Mouse (Mus musculus): ENCODE data around the gene Egln1. TPM values are rescaled to one million over a fixed set of nuclear protein-coding genes. Genes with fewer than 3 reads are reported as not detected.

Gene Egln1
- polyA plus RNA-seq, 1 experiment from 2014 or later: 17.1 TPM

DNA sequence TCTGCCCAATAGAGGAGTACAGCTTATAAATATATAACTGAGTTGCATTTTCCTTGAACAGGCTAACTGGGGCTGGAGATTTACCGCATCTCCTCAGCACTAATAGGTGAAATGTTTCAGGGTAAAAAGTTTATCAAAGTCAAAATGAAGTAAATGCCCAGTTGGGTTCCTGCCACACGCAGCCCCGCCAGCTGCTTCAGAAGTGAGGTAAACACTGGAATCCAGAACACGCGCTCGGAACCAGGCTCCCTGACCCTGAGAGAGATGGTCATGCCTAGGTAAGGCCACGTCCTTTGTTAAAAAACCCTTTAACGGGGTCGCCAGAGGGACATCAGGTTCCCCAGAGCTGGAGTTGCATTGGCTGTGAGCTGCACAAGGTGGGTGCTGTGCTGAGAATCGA lies 12.4 kb downstream of the Egln1 start:
- 96% methylated on average over 10 of the region's 10 CpGs for WGBS

DNA sequence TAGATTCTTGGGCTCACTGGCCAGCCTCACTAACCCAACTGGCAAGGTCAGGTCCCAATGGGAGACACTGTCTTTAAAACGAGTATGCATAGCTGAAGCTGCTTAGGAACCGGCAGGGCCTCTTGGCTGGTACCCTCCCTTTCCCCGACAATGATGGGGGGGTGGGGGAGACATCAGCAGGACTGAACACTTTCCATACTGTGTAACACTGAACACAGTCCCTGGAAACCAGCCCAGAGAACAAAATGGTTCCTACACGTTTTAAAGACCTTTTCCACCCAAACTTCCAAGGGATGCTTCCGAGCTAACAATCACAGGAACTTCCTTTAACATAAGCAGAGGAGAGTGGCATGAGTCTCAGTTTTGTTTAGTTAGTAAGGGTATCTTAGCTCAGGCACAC lies 14.0 kb downstream of the Egln1 start:
- Histone ChIP-seq H3K4me2 (ENCODE audit: low read depth, low read length) (no peak overlapping the region), H3K4me3 (ENCODE audit: low read depth, low read length) (no peak overlapping the region), H3K36me3 (ENCODE audit: control insufficient read depth, insufficient read depth, low read length) (peaks cover 14% of the 10 kb centered on the region), H3K9me3 (ENCODE audit: control insufficient read depth, low read length) (no peaks in the 10 kb centered on the region), H3K27me3 (replicated peaks; ENCODE audit: control insufficient read depth, insufficient read depth, low read length) (no peaks in the 10 kb centered on the region), H3K4me1 (ENCODE audit: control insufficient read depth, insufficient read depth, low read length) (no peaks in the 10 kb centered on the region), H3K9ac (ENCODE audit: low read depth, low read length) (no peak overlapping the region), H3K27ac (replicated peaks; ENCODE audit: low read depth, low read length) (no peak overlapping the region)
- DNase-seq (ENCODE audit: low spot score) (no peak), ATAC-seq (ENCODE audit: low read depth) (no peak)
- 91% methylated on average over 5 of the region's 5 CpGs for WGBS

More for the DNA sequence above, 12.4 kb downstream of the Egln1 start:
- H3K36me3 ChIP-seq (ENCODE audit: control insufficient read depth, insufficient read depth, low read length): peaks cover 17% of the 10 kb centered on the region
- ATAC-seq (ENCODE audit: low read depth) (no peak), DNase-seq (ENCODE audit: low spot score) (no peak)
- H3K9me3 ChIP-seq (ENCODE audit: control insufficient read depth, low read length): no peaks in the 10 kb centered on the region
- no peaks in the 10 kb centered on the region for H3K27me3 ChIP-seq (replicated peaks; ENCODE audit: control insufficient read depth, insufficient read depth, low read length)
- no peak overlapping the region for H3K9ac ChIP-seq (ENCODE audit: low read depth, low read length)
- H3K27ac ChIP-seq (replicated peaks; ENCODE audit: low read depth, low read length): no peak overlapping the region
- no peak overlapping the region for H3K4me2 ChIP-seq (ENCODE audit: low read depth, low read length)
- no peaks in the 10 kb centered on the region for H3K4me1 ChIP-seq (ENCODE audit: control insufficient read depth, insufficient read depth, low read length)
- H3K4me3 ChIP-seq (ENCODE audit: low read depth, low read length): no peak overlapping the region

DNA sequence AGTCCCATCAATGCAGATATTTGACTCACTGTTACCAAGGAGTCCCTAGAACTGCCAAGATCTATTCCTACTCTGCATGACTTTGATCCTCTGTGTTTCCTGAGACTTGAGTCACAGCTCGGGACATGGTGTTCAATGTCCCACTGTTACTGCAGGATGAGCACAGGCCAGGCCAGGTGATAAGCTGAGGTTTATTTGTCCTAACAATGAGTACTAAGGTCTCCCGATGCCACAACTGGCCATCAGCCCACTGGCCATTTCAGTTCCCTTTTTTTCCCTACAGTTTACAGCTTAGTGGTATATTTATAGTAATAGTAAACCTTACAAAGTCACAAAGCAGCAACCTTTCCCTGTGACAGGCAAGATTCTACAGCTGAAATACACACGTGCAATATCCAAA lies 16.7 kb downstream of the Egln1 start:
- Histone ChIP-seq H3K27me3 (replicated peaks; ENCODE audit: control insufficient read depth, insufficient read depth, low read length) (no peaks in the 10 kb centered on the region), H3K4me1 (ENCODE audit: control insufficient read depth, insufficient read depth, low read length) (no peaks in the 10 kb centered on the region), H3K36me3 (ENCODE audit: control insufficient read depth, insufficient read depth, low read length) (0 out of 2 replicates have a peak, but pooled peaks cover 7% of the 10 kb centered on the region), H3K4me2 (ENCODE audit: low read depth, low read length) (no peak overlapping the region), H3K27ac (replicated peaks; ENCODE audit: low read depth, low read length) (no peak overlapping the region), H3K9ac (ENCODE audit: low read depth, low read length) (no peak overlapping the region), H3K4me3 (ENCODE audit: low read depth, low read length) (no peak overlapping the region), H3K9me3 (ENCODE audit: control insufficient read depth, low read length) (no peaks in the 10 kb centered on the region)
- DNase-seq (ENCODE audit: low spot score) (no peak), ATAC-seq (ENCODE audit: low read depth) (no peak)
- WGBS: 86% methylated on average over 3 of the region's 3 CpGs

DNA sequence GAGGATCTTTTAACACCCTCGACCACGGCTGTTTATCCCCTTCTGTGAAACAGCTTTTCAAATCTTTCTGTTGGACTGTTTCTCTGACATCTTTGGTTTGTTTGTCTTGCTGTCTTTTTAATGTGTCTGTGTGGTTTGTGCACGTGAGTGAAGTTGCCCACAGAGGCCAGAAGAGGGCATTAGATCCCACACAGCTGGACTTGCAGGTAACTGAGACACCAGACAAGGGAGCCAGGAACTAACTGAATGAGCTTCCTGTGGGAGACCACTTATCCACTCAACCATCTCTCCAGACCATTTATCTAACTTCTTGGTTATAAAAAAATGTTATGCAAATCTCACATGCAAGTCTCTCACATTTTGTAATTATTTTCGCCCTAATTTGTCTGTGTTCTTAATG lies 18.5 kb downstream of the Egln1 start:
- H3K36me3 ChIP-seq (ENCODE audit: control insufficient read depth, insufficient read depth, low read length): 0 out of 2 replicates have a peak, but pooled peaks cover 7% of the 10 kb centered on the region
- H3K9ac ChIP-seq (ENCODE audit: low read depth, low read length): no peak overlapping the region
- no peaks in the 10 kb centered on the region for H3K9me3 ChIP-seq (ENCODE audit: control insufficient read depth, low read length)
- H3K4me3 ChIP-seq (ENCODE audit: low read depth, low read length): no peak overlapping the region
- H3K4me2 ChIP-seq (ENCODE audit: low read depth, low read length): no peak overlapping the region
- H3K27ac ChIP-seq (replicated peaks; ENCODE audit: low read depth, low read length): no peak overlapping the region
- no peaks in the 10 kb centered on the region for H3K4me1 ChIP-seq (ENCODE audit: control insufficient read depth, insufficient read depth, low read length)
- DNase-seq (ENCODE audit: low spot score): no peak
- WGBS: 87% methylated on average over 4 of the region's 4 CpGs
- no peak for ATAC-seq (ENCODE audit: low read depth)
- H3K27me3 ChIP-seq (replicated peaks; ENCODE audit: control insufficient read depth, insufficient read depth, low read length): no peaks in the 10 kb centered on the region

DNA sequence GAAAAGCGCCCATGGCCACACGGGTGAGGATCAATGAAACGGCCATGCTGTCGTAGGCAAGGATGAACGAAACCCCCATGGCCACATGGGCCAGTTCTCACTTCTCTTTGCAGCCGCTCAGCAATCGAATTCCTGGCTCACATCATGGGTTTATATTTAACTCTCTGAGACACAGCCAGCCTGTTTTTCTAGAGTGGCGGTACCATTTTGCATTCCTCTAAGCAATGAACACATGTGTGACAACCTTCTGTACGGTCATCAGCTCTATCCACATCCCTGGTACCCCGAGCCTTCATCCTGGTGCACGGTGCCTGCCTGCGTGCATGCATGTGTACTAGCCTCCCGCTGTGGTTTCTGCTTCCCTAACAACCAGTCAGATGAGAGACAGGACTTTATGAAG lies 19.0 kb downstream of the Egln1 start:
- Histone ChIP-seq H3K36me3 (ENCODE audit: control insufficient read depth, insufficient read depth, low read length) (0 out of 2 replicates have a peak, but pooled peaks cover 7% of the 10 kb centered on the region), H3K27ac (replicated peaks; ENCODE audit: low read depth, low read length) (no peak overlapping the region), H3K9me3 (ENCODE audit: control insufficient read depth, low read length) (no peaks in the 10 kb centered on the region), H3K9ac (ENCODE audit: low read depth, low read length) (no peak overlapping the region), H3K27me3 (replicated peaks; ENCODE audit: control insufficient read depth, insufficient read depth, low read length) (no peaks in the 10 kb centered on the region), H3K4me1 (ENCODE audit: control insufficient read depth, insufficient read depth, low read length) (no peaks in the 10 kb centered on the region), H3K4me3 (ENCODE audit: low read depth, low read length) (no peak overlapping the region), H3K4me2 (ENCODE audit: low read depth, low read length) (no peak overlapping the region)
- WGBS: 88% methylated on average over 13 of the region's 13 CpGs
- ATAC-seq (ENCODE audit: low read depth): no peak
- no peak for DNase-seq (ENCODE audit: low spot score)

DNA sequence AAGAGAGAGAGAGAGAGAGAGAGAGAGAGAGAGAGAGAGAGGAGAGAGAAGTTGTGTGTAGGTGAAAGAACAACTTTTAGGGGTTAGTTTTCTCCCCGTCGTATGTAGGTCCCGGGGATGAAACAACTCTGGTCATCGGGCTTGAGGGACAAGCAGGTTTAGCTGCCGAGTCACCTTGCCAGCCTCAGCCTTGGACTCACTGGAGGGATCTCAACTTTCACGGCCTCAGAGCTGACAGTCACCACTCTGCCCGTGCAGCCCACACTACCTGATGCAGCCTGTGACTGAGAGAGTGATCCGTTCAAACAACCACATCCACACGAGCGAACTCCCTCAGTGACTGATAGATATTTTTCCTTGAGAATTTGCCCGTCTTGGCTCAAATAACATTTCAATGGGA lies 20.1 kb downstream of the Egln1 start:
- ATAC-seq (ENCODE audit: low read depth) (no peak), DNase-seq (ENCODE audit: low spot score) (no peak)
- 0 out of 2 replicates have a peak, but pooled peaks cover 7% of the 10 kb centered on the region for H3K36me3 ChIP-seq (ENCODE audit: control insufficient read depth, insufficient read depth, low read length)
- H3K4me1 ChIP-seq (ENCODE audit: control insufficient read depth, insufficient read depth, low read length): no peaks in the 10 kb centered on the region
- no peaks in the 10 kb centered on the region for H3K27me3 ChIP-seq (replicated peaks; ENCODE audit: control insufficient read depth, insufficient read depth, low read length)
- H3K9ac ChIP-seq (ENCODE audit: low read depth, low read length): no peak overlapping the region
- no peak overlapping the region for H3K4me2 ChIP-seq (ENCODE audit: low read depth, low read length)
- no peak overlapping the region for H3K4me3 ChIP-seq (ENCODE audit: low read depth, low read length)
- no peaks in the 10 kb centered on the region for H3K9me3 ChIP-seq (ENCODE audit: control insufficient read depth, low read length)
- WGBS: 84% methylated on average over 11 of the region's 11 CpGs
- H3K27ac ChIP-seq (replicated peaks; ENCODE audit: low read depth, low read length): no peak overlapping the region

DNA sequence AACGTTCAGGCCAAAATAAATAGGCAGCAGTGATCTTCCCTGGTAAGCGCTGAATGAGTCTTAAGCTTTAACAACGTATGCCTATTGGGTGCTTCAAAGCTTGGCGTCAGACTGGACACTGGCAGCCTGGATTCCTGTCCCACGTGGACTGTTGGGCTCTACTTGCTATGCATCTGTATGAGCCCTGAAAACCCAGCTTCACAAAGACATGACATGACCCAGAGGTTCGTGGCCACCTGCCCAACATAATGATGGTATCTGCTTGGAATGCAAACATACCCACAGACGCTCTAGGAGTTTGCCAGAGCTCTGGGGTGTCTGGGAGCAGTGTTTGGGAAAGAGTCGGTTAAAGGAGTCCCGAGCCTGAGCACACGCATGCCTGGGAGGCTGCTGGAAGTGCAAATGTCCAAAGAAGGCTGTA lies 22.8 kb downstream of the Egln1 start:
- 71% methylated on average over 10 of the region's 10 CpGs for WGBS
- no peak overlapping the region for H3K4me2 ChIP-seq (ENCODE audit: low read depth, low read length)
- H3K4me3 ChIP-seq (ENCODE audit: low read depth, low read length): no peak overlapping the region
- H3K9me3 ChIP-seq (ENCODE audit: control insufficient read depth, low read length): no peaks in the 10 kb centered on the region
- H3K36me3 ChIP-seq (ENCODE audit: control insufficient read depth, insufficient read depth, low read length): 0 out of 2 replicates have a peak, but pooled peaks cover 7% of the 10 kb centered on the region
- H3K27me3 ChIP-seq (replicated peaks; ENCODE audit: control insufficient read depth, insufficient read depth, low read length): no peaks in the 10 kb centered on the region
- H3K4me1 ChIP-seq (ENCODE audit: control insufficient read depth, insufficient read depth, low read length): no peaks in the 10 kb centered on the region
- DNase-seq (ENCODE audit: low spot score) (peak; percentile 68), ATAC-seq (ENCODE audit: low read depth) (peak; percentile 27; the same call in 1 of the 2 replicates)
- H3K27ac ChIP-seq (replicated peaks; ENCODE audit: low read depth, low read length): no peak overlapping the region; the same call in 1 of the 2 replicates
- H3K9ac ChIP-seq (ENCODE audit: low read depth, low read length): no peak overlapping the region

DNA sequence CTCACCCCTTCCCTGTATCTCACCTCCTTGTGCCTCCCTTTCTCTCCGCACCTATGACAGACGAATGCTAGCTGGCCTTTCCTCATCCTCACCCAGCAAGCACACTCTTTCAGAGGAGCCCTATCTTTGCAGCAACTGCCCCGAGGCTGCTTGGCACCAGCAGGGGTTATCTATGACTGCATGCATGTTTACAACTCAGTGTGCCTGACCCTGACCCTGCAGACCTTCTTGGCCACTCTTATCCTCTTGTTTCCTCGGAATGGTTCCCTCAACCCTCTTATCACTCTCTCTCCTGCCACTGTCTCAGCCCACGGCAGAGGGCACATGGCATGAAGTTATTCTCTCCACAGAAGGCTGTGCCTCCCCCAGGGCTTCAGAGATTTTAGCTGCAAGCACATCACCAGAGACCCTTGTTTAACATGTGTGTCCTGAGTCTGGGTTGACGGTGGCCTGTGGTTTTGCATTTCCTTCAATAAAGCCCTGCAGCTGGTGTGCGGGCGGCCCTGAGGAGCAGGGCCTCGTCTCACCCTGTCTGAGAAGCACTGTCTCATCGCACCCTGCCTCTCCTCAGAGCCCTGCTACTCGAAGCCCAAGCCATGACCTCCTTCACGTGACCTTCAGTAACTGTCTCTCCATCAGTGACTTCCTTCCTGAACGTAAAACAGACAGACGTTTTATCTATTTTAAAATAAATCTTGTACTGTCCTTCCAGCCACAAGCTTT lies 23.4 kb downstream of the Egln1 start:
- Histone ChIP-seq H3K36me3 (ENCODE audit: control insufficient read depth, insufficient read depth, low read length) (0 out of 2 replicates have a peak, but pooled peaks cover 7% of the 10 kb centered on the region), H3K27ac (replicated peaks; ENCODE audit: low read depth, low read length) (no peak overlapping the region)
- no peak for ATAC-seq (ENCODE audit: low read depth)

More for the DNA sequence above, 23.4 kb downstream of the Egln1 start:
- Histone ChIP-seq H3K9ac (ENCODE audit: low read depth, low read length) (no peak overlapping the region), H3K4me2 (ENCODE audit: low read depth, low read length) (no peak overlapping the region), H3K9me3 (ENCODE audit: control insufficient read depth, low read length) (no peaks in the 10 kb centered on the region), H3K4me3 (ENCODE audit: low read depth, low read length) (no peak overlapping the region), H3K4me1 (ENCODE audit: control insufficient read depth, insufficient read depth, low read length) (no peaks in the 10 kb centered on the region), H3K27me3 (replicated peaks; ENCODE audit: control insufficient read depth, insufficient read depth, low read length) (no peaks in the 10 kb centered on the region)
- 76% methylated on average over 14 of the region's 14 CpGs for WGBS
- no peak for DNase-seq (ENCODE audit: low spot score)
